In the genomic region with DNA sequence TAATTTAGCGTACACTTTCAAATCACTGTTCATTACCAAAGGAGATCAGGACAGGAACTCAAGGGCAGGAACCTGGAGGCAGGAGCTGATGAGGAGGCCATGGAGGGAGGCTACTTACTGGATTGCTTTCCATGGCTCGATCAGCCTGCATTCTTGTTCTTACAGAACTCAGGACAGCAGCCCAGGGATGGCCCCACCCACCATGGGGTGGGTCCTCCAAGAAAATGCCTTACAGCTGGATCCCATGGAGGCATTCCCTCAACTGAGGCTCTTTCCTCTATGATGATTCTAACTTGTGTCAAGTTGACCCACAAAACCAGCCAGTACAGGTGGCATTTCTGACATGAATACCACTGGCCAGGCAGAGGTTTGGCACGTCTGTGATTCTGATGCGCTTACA, we compare ENCODE assay signal across 26 mouse cellular contexts.
"Had no signal": no experiment of that assay in that cellular context is flagged by ENCODE, and none has a peak within 500 bp of the region (broad histone marks: within the 10 kb centered on the region; RNA-seq: fewer than 3 reads in every experiment).

No protein-coding gene starts in this region.

- H3K36me3 ChIP-seq: heart, embryonic 13.5 days; heart, embryonic 15.5 days; hindbrain, embryonic 10.5 days; hindbrain, embryonic 12.5 days; intestine, embryonic 15.5 days; limb, embryonic 10.5 days; limb, embryonic 12.5 days; liver, embryonic 13.5 days had no signal

- H3K4me3 ChIP-seq: gastrocnemius, adult 2 months; heart, adult 2 months; heart, embryonic 13.5 days; heart, embryonic 15.5 days; hindbrain, embryonic 10.5 days; hindbrain, embryonic 12.5 days; intestine, embryonic 15.5 days; layer of hippocampus, adult 2 months; left cerebral cortex, adult 2 months; limb, embryonic 10.5 days; limb, embryonic 12.5 days; liver, embryonic 13.5 days had no signal

- H3K9me3 ChIP-seq: heart, embryonic 13.5 days; heart, embryonic 15.5 days; hindbrain, embryonic 10.5 days; hindbrain, embryonic 12.5 days; intestine, embryonic 15.5 days; limb, embryonic 10.5 days; limb, embryonic 12.5 days; liver, embryonic 13.5 days had no signal

- H3K9ac ChIP-seq: heart, embryonic 13.5 days; heart, embryonic 15.5 days; hindbrain, embryonic 12.5 days; hindbrain, embryonic 14.5 days; intestine, embryonic 15.5 days; limb, embryonic 12.5 days; liver, embryonic 13.5 days had no signal

- ATAC-seq: hindbrain, embryonic 16.5 days; inflammation-experienced regulatory T-cells, adult 6 months; intestine, embryonic 15.5 days; intestine, postnatal 0 days had no signal

- H3K4me1 ChIP-seq: heart, embryonic 15.5 days; hindbrain, embryonic 10.5 days; hindbrain, embryonic 12.5 days; intestine, embryonic 15.5 days; limb, embryonic 12.5 days; liver, embryonic 13.5 days had no signal

- H3K27ac ChIP-seq: gastrocnemius, adult 2 months; heart, adult 2 months; heart, embryonic 13.5 days; heart, embryonic 15.5 days; hindbrain, embryonic 10.5 days; hindbrain, embryonic 12.5 days; hindbrain, embryonic 14.5 days; intestine, embryonic 15.5 days; layer of hippocampus, adult 2 months; left cerebral cortex, adult 2 months; limb, embryonic 10.5 days; limb, embryonic 12.5 days; liver, embryonic 13.5 days had no signal

- DNase-seq: gastrocnemius, adult 2 months; gastrocnemius, postnatal 10 days; gastrocnemius, postnatal 25 days; heart, adult 2 months; heart, postnatal 14 days; heart, postnatal 4 days; kidney, adult 18-20 months; kidney, adult 8-10 months; kidney, postnatal 10 days; kidney, postnatal 25 days; kidney, postnatal 4 days; liver; liver, embryonic 13.5 days had no signal

- H3K27me3 ChIP-seq: heart, embryonic 13.5 days; heart, embryonic 15.5 days; hindbrain, embryonic 12.5 days; intestine, embryonic 15.5 days; limb, embryonic 12.5 days; liver, embryonic 13.5 days had no signal
